Mouse (Mus musculus): Measurements from ENCODE around the gene Agfg1. TPM values are rescaled to one million over a fixed set of nuclear protein-coding genes. Genes with fewer than 3 reads are reported as not detected.
"Not testable (repeated sequence)": the region's sequence is repeated elsewhere in the genome, so short reads cannot be mapped to it uniquely, and the experiment has no call there.

The Agfg1 gene
- total RNA-seq, 1 experiment from 2014 or later: 37.6 TPM

DNA sequence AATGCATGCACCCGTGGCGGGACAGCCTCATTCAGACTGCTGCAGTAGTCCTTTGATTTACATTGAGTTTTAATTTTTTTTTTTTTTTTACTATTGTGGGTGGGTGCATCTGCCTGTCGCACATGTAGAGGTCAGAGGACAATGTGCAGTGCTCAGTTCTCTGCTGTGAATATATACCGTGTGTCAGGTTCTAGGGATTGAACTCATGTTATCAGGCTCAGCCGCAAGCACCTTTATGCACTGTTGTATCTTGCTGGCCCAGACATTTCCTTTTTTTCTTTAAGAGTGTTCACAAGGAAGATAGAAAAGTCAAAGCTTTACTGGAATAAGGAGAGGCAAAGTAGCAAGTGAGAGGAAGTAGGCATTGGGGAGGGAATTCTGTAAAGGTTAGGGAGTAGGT, 16.4 kb downstream of the Agfg1 start:
- ATAC-seq (replicated peaks in 1 of 2; ENCODE audit: insufficient read depth in 1 of 2, low FRiP score in 2 of 2, low TSS enrichment in 1 of 2, low read depth in 1 of 2, poor library complexity in 2 of 2, severe bottlenecking in 2 of 2): no peak

DNA sequence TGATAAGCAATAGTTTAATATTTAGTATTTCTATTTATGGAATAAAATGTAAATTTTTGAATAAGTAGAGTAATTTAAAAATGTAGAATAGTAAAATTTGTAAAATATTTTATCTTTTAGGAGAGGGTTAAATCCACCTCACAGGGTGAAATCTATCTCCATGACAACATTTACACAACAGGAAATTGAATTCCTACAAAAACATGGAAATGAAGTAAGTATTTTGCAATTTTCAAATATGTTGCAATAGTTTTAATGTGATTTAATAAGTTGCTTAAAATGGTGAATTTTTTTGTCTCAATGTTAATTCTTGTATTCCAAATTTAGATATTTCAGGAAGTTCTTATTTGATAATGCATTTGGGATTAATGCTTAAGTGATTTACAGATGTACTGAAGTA, 19.0 kb downstream of the Agfg1 start:
- ATAC-seq (replicated peaks in 1 of 2; ENCODE audit: insufficient read depth in 1 of 2, low FRiP score in 2 of 2, low TSS enrichment in 1 of 2, low read depth in 1 of 2, poor library complexity in 2 of 2, severe bottlenecking in 2 of 2): no peak

GRCm38 (mm10) chr1:82860391-82860790, 21.1 kb downstream of the Agfg1 start:
- no peak for ATAC-seq (replicated peaks in 1 of 2; ENCODE audit: insufficient read depth in 1 of 2, low FRiP score in 2 of 2, low TSS enrichment in 1 of 2, low read depth in 1 of 2, poor library complexity in 2 of 2, severe bottlenecking in 2 of 2)

DNA sequence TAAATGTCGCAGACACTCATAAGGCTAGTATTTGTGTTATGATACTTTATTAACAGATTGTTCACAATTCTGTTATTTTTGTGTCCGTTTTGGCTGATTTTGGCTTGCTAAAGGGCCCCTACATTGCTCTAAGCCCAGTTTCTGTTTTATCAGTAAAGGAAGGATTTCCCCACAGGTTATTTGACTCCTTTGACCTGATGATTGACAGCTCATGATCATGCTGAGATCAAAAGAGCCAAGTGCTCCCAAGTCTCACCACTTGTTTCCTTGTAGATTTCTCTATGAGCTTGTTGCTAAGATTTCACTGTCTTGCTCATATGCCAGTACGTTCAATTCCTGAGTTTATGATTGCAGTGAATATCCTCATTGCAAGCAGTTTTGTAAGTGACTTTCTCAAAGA, 30.9 kb downstream of the Agfg1 start:
- ATAC-seq (replicated peaks in 1 of 2; ENCODE audit: insufficient read depth in 1 of 2, low FRiP score in 2 of 2, low TSS enrichment in 1 of 2, low read depth in 1 of 2, poor library complexity in 2 of 2, severe bottlenecking in 2 of 2): no peak

- ATAC-seq (replicated peaks in 1 of 2; ENCODE audit: insufficient read depth in 1 of 2, low FRiP score in 2 of 2, low TSS enrichment in 1 of 2, low read depth in 1 of 2, poor library complexity in 2 of 2, severe bottlenecking in 2 of 2): no peak
Measured at GRCm38 (mm10) chr1:82879172-82879571, 39.9 kb downstream of the Agfg1 start.

- ATAC-seq (replicated peaks in 1 of 2; ENCODE audit: insufficient read depth in 1 of 2, low FRiP score in 2 of 2, low TSS enrichment in 1 of 2, low read depth in 1 of 2, poor library complexity in 2 of 2, severe bottlenecking in 2 of 2): no peak
Measured at GRCm38 (mm10) chr1:82880196-82880595, 40.9 kb downstream of the Agfg1 start.

- ATAC-seq (replicated peaks in 1 of 2; ENCODE audit: insufficient read depth in 1 of 2, low FRiP score in 2 of 2, low TSS enrichment in 1 of 2, low read depth in 1 of 2, poor library complexity in 2 of 2, severe bottlenecking in 2 of 2): no peak
Measured at GRCm38 (mm10) chr1:82893269-82893668, 54.0 kb downstream of the Agfg1 start.

DNA sequence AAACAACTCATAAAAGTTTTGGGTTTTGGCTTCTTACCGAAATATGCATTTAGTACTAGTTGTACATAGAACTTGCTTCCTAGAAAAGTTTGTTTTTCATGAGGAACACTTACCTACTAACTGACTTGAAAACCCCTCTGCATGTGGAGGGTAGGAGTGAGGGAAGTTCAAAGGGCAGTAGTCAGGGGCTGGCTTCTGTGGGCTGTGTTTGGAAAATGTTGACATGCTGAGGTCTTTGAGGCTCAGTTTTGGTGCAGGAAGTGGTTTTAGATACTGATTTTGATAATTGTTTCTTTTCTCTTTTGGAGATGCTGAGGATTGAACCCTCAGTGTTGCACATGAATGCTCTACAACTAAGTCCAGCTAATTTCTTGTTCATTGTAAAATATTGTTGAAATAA, 61.3 kb downstream of the Agfg1 start:
- ATAC-seq (replicated peaks in 1 of 2; ENCODE audit: insufficient read depth in 1 of 2, low FRiP score in 2 of 2, low TSS enrichment in 1 of 2, low read depth in 1 of 2, poor library complexity in 2 of 2, severe bottlenecking in 2 of 2): no peak

DNA sequence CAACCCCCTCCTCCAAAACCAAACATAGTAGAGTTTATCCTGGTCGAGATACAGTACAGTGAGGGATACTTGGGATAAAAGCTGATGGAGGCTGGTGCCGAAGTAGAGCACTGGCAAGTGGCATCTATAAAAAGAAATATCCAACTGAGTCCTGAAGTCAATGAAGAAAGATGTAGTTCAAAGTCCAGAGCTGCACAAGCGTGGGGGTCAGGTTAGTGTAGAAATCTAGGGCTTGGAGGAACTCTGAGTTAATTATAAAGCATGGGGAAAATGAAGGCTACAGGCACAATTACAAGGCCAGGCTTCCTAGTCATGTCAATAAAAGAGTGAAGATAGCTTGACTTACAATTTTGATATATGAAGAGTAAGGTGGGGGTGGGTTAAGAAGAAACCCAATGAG, 61.9 kb downstream of the Agfg1 start:
- ATAC-seq (replicated peaks in 1 of 2; ENCODE audit: insufficient read depth in 1 of 2, low FRiP score in 2 of 2, low TSS enrichment in 1 of 2, low read depth in 1 of 2, poor library complexity in 2 of 2, severe bottlenecking in 2 of 2): no peak

- ATAC-seq (replicated peaks in 1 of 2; ENCODE audit: insufficient read depth in 1 of 2, low FRiP score in 2 of 2, low TSS enrichment in 1 of 2, low read depth in 1 of 2, poor library complexity in 2 of 2, severe bottlenecking in 2 of 2): no peak
Measured at GRCm38 (mm10) chr1:82905886-82906285, 66.6 kb downstream of the Agfg1 start.

GRCm38 (mm10) chr1:82913025-82913424, 73.7 kb downstream of the Agfg1 start, which contains the start of gene A030005L19Rik:
Gene A030005L19Rik (plus strand): TSS chr1:82913325.
- ATAC-seq (replicated peaks in 1 of 2; ENCODE audit: insufficient read depth in 1 of 2, low FRiP score in 2 of 2, low TSS enrichment in 1 of 2, low read depth in 1 of 2, poor library complexity in 2 of 2, severe bottlenecking in 2 of 2): no peak

- not testable (repeated sequence) for ATAC-seq (replicated peaks in 1 of 2; ENCODE audit: insufficient read depth in 1 of 2, low FRiP score in 2 of 2, low TSS enrichment in 1 of 2, low read depth in 1 of 2, poor library complexity in 2 of 2, severe bottlenecking in 2 of 2)
Measured at GRCm38 (mm10) chr1:82913434-82913833, 74.2 kb downstream of the Agfg1 start.

- no peak for ATAC-seq (replicated peaks in 1 of 2; ENCODE audit: insufficient read depth in 1 of 2, low FRiP score in 2 of 2, low TSS enrichment in 1 of 2, low read depth in 1 of 2, poor library complexity in 2 of 2, severe bottlenecking in 2 of 2)
Measured at GRCm38 (mm10) chr1:82924650-82925049, 85.4 kb downstream of the Agfg1 start, which contains the start of gene A030014E15Rik. Gene A030014E15Rik (plus strand): TSS chr1:82924917.

DNA sequence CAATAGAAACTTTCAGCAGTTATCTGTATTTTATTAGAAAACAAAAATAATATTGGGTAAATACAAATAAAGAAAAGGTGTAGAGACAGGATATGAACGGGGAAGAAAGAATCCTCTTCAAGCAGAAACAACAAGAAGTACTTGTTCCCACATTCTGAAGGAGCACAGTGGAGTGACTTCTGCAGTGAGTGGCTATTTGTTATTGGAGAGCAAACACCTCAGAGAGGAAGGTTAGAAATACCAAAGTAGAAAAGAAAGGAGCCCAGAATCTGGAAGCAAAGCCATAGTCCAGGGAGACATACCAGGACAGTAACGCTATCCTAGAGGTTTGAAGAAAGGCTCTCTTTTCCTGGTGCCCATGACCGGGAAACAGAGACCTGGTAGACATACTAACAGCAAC, 91.3 kb downstream of the Agfg1 start:
- not testable (repeated sequence) for ATAC-seq (replicated peaks in 1 of 2; ENCODE audit: insufficient read depth in 1 of 2, low FRiP score in 2 of 2, low TSS enrichment in 1 of 2, low read depth in 1 of 2, poor library complexity in 2 of 2, severe bottlenecking in 2 of 2)

DNA sequence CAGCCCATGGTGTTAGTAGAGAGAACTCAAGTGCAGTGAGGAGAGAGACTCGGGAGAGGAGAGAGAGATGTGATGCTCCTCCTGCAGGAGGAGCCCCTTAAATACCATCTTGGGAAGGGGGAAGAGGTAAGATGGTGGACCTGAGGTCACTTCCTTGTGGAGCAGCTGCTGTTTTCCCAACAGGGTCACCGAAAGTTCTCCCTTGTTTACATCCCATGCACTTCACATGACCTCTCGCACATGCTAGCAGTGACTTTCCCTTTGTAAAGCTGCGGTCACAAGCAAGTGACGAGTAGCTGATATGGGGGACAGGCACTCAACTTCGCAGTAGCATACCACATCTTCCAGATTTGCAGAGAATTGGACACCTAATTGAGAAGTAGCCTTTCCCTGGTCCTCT, 92.0 kb downstream of the Agfg1 start, which contains the start of gene Gm6217:
Gene Gm6217 (minus strand): TSS at position 74 of the 400 bp plus-strand sequence.
- ATAC-seq (replicated peaks in 1 of 2; ENCODE audit: insufficient read depth in 1 of 2, low FRiP score in 2 of 2, low TSS enrichment in 1 of 2, low read depth in 1 of 2, poor library complexity in 2 of 2, severe bottlenecking in 2 of 2): not testable (repeated sequence)

DNA sequence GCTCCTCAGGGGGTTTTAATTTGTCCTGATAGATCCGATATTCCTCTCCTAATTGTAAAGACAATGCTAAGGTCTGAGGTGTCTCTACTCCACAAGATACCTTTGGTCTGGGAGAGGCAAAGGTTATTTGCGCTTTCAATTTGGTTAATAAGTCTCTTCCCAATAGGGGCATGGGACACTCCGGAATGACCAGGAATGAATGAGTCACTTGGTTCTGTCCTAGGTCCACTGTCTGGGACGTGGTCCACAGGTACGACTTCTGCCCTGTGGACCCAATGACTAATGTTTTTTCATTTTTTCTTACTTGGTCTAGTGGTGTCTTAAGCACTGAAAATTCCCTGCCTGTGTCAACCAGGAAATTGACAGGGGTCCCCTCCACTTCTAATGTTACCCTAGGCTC, 99.4 kb downstream of the Agfg1 start:
- ATAC-seq (replicated peaks in 1 of 2; ENCODE audit: insufficient read depth in 1 of 2, low FRiP score in 2 of 2, low TSS enrichment in 1 of 2, low read depth in 1 of 2, poor library complexity in 2 of 2, severe bottlenecking in 2 of 2): no peak

- ATAC-seq (replicated peaks in 1 of 2; ENCODE audit: insufficient read depth in 1 of 2, low FRiP score in 2 of 2, low TSS enrichment in 1 of 2, low read depth in 1 of 2, poor library complexity in 2 of 2, severe bottlenecking in 2 of 2): not testable (repeated sequence)
Measured at GRCm38 (mm10) chr1:82942505-82942904, 103.2 kb downstream of the Agfg1 start.

- ATAC-seq (replicated peaks in 1 of 2; ENCODE audit: insufficient read depth in 1 of 2, low FRiP score in 2 of 2, low TSS enrichment in 1 of 2, low read depth in 1 of 2, poor library complexity in 2 of 2, severe bottlenecking in 2 of 2): not testable (repeated sequence)
Measured at GRCm38 (mm10) chr1:82943295-82943694, 104.0 kb downstream of the Agfg1 start, which contains the start of gene A030003K21Rik. Gene A030003K21Rik (minus strand): TSS chr1:82943388.

DNA sequence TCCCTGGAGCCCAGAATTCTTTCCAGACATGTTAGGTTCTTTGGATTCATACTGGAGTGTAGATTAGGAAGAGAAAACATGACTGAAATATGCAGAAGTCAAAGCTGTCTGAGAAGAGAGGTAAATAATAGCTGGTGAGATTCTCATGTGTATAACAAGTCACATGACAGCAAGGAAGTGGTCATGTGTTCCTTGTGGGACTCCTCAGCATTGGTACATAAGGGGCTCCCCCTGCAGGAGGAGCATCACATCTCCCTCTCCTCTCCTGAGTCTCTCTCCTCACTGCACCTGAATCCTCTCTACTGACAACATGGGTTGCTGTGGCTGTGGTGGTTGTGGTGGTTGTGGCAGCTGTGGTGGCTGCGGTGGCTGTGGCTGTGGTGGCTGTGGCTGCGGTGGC, 106.7 kb downstream of the Agfg1 start:
- not testable (repeated sequence) for ATAC-seq (replicated peaks in 1 of 2; ENCODE audit: insufficient read depth in 1 of 2, low FRiP score in 2 of 2, low TSS enrichment in 1 of 2, low read depth in 1 of 2, poor library complexity in 2 of 2, severe bottlenecking in 2 of 2)

Measured in hematopoietic stem cell, adult 5-6 weeks (primary cell).